Mouse (Mus musculus): ENCODE measurements around the gene Gm49358.

The Gm49358 gene

DNA sequence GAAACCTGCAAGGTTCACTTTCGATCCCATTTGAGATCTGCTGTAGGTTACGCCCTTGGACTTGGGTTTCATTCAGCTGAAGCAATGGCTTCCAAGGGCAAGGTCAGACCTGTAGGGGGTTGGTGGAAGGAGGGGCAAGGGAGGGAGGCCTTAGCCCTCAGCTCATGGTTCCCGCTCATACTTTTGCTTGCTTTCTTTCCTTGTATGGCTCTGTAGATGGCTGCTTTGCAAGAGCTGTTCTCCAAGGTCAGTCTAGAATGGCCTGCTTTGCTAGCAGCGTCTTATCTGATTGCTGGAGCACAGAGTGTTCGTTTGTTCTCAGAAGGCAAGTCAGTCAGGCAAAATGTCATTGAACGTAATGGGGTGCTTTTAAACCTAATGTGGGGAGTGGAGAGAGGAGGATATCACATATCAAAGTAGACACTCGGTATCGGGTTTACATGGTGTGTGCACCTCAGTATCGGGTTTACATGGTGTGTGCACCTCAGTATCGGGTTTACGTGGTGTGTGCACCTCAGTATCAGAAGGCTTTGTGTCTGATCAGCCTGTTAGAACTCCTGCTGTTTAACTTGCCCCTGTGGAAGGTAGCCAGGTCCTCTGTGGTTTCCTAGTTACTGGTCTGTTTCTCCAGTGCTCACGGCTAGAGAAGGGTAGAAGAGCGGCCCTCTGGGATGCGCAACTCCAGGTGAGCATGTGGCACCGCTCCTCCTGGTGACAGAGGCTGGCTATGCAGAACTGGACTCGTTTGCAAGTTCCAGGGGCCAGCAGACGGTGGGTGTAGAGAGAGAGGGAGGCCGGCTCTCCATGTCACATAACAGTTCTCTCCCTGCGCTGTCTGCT, 50.7 kb downstream of the Gm49358 start:
- peak; percentile 13 for DNase-seq

DNA sequence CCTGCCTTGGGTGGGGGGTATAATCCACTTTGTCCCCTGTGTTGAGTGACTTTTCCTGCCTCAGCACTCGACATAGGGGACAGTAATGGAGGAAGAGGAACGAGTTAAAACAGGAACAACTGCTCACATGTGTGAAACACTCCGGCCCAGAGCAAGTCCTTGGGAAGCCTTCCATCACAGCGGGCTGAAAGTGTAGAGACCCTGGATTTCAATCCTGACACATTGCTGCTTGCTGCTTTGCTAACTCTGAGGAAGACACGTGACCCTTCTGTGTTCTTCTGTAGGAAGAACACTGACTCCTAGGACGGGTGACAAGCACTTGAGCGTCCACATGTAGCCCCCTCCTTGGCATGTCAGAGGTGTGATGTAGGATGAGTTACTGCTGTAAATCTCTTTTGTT, 51.4 kb downstream of the Gm49358 start:
- DNase-seq = no peak

DNA sequence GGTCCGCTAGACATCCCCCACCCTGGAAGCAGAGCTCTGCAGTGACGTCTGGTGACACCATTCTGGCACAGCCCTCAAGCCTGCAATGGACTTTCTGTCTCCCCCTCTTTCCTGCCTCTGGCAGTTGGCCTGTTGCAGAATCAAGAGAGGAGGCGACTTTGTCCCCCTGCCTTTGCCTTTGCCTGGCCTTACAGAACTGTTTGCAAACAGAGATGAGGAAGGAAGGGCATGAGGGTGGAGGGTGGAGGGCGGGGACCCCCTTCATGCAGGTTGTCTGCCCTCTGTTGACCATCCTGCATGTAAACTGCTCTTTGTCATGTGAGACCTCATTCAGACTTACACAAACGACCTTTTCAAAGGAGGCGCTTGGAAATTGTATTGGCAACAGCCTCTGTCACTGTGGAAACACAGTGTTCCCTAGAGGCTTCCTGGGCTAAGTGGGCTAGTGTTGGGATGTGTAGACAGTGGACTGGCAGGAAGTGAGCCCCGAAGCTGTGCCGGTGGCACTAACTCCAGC, 55.9 kb downstream of the Gm49358 start:
- peak; percentile 35 for DNase-seq

DNA sequence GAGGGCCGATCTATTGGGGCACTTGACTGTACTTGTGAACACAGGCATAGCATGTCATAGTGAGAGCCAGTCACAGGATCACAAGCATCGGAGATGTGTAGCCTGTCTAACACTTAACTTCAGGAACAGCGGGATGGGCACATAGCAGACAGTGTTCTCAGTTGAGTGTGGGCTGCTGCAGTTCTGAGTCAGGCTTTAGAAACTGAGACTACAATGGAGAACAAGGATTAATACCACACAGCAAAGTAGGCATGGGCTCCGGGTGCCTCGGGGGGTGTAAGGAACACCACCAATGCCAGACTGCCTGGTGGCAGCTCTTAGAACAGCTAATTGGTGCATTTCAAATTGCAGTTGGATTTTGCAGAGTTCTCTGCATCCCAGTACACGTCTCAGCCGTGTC, 57.2 kb downstream of the Gm49358 start:
- DNase-seq = no peak

DNA sequence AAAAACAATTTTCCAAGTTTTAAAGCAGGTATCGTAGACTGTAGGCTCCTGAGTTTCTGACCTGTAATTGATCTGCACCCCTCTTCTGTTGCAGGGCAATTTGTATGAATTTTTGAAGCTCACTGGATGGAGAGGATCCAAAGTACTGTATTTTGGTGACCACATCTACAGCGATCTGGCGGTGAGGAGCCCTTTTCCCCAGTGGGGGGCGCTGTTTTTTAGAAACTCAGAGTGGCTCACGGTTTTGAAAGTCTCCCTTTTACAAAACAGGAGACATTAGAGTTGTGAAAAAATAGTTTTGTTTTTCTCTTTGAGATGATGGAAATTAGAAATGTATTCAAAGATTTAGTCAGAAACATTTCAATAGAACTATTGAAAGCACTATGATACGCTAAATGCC, 60.3 kb downstream of the Gm49358 start:
- DNase-seq = no peak

DNA sequence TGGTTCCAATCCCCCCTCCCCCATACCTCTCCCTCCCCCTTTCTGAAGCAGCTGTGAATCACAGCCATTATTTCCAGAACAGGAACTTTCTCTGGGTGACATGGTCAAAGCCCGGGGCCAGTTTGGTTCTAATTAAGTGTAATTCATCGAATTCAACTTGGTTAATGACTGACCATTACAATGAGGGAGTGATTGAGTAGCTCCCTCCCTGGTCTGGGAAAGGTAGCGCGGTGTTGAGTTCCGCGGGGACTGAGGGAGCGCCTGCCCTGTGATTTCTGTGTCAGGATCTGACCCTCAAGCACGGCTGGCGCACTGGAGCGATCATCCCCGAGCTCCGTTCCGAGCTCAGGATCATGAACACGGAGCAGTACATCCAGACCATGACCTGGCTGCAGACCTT, 61.1 kb downstream of the Gm49358 start:
- peak; percentile 33 for DNase-seq

DNA sequence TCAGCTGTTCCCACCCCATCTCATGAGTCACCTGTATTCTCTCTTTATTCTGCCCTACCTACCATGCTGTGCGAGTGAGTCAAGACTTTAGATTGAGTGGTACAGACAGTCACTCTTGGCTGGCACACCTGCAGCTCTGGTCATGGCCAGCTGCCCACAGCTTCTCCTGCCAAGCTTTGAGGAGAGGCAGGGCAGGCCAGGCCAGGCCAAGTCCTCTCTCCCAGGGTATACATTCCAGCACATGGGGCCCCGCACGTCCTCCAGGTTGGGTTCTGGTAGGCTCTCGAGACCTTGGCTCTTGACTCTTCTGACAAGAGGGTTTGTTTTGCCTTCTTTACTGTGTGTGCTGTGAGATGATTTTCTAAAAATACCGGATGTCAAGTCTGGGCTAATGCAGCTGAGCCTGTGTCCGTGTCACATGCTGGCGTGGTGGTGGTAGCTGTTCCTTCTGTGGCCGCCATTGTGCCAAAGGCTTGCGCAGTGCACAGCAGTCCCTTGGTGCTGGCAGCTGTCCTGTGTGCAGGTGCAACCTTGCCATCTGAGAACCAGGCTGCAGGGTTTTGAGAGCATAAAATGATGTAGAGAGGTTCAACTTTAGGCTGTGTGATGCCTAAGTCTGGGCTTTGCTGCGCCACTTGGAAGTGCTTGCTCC, 62.2 kb downstream of the Gm49358 start:
- peak; percentile 73 for DNase-seq

DNA sequence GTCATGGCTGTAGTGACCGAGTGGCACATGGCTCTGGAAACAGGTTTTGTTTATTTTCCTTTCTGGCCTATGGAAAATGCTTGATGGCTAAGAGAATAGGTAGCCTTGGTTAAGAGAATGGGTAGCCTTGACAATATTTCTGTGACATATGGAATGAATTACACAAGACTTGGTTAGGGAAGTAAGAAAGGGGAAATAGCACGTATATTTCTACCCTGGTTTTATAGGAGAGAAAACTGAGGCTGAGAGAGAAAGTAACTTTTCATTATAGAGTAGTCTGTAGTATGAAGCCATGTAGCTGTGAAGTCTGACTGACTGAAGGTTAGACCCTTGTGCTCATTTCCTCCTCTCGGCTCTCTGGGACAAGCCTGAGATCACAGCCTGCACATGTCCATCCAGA, 63.2 kb downstream of the Gm49358 start:
- no peak for DNase-seq

DNA sequence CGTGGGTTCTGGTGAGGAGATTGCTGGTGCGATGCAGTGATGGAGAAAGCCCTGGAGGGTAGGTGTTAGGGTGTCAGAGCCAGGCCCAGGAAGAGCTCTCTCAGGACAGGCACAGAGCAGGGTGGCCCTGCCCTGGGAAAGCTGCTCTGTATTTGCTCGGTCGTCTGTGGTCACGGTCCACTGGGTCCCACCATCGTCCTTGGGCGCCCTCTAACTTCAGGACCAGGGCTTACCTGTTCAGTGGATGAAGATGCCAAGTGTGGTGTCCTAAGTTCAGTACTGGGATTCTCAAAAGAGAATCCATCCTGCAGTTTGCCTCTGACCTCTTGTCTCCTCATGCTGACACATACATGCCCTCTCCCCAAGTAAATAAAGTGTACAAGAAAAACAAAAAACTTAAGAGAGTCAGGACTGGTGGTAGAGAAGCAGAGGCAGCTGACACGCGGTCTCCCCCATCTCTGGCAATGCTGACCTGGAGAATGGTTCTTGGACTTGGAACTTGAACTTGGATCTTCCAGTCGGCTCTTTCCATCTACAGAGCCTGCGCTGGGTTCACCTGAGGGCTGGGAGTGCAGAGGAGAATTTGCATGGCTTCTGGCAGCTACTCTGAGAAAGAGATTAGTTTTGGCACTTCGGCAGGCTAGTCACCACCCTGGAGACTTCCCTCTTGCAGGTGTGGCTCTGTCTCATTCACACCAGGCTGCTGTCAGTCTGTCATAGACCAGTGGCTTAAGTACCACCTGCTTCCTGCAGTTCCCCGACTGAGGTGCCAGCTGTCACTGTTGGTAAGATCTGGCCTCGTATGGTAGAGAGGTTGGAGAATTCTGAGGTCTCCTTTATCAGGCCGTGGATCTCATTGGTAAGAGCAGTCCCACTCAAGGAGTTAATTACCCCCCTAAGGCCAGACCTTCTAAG, 64.7 kb downstream of the Gm49358 start:
- DNase-seq = peak; percentile 33

DNA sequence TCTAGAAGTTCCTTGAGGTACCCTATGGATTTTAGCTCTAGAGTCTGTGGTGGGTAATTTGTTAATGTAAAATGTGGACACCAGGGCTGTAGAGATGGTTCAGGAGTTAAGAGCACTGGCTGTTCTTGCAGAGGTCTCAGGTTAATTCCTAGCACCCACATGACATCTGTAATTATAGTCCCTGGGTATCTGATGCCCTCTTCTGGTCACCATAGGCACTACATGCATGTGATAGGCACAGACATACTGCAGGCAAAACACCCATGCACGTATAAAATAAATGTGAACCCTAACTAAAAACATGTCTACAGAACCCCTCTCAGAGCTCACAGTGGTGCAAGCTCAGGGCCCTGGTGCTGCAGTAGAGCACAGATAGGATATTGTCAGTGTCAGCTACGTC, 65.7 kb downstream of the Gm49358 start:
- DNase-seq = no peak

DNA sequence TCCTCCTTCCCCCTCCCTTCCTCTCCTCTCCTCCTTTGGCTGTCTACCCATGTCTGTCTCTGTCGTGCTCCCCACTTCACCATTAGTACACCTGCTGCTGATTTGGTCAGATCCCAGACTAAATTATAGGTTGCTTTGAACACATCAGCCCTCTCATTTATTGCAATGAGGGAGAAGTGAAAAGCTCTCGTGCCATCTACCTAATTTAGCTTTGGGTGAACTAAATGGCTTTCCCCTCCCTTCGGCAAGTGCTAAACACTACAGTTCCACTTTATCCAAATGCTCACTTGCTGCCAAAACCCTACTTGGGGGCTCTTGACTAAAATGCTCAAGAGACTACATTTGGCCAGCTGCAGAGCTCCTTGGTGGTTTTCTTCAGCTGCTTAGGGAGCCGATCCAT, 73.0 kb downstream of the Gm49358 start:
- no peak for DNase-seq

DNA sequence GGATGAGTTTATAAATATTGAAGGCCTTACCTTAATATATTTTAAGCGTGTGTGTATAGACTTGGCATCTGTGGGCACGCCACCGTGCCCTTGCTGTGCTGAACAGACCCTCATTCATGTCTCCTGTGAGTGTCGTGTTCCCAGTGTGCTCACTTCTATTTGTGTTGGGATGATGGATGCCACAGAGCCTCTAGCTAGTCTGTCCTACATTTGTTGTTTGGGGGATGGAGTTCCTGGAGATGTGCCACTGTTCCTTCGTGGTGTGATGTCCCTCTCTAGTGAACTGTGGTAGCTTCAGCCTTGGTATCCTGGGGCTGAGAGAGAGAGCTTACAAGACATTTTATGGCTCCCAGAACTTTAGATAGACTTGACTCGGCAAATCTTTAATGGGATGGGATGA, 75.1 kb downstream of the Gm49358 start:
- DNase-seq = no peak

DNA sequence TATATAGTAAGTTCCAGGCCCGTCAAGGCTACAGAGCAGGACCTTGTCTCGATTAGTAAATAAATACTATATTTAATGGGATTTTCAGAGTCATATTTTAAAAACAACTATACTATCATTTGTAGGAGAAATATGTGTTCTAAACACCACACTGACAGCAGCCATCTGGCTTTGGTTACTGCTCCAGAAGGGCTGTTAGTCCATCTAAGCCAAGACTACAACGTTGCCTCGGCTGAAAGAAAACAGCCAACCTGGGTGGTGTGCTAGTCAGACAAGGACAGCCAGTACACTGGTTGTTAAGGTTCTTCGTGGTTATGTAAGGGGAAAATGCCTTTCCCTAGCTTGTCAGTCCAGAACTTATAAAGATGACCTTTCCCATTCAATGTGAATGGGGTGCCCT, 78.9 kb downstream of the Gm49358 start:
- no peak for DNase-seq

DNA sequence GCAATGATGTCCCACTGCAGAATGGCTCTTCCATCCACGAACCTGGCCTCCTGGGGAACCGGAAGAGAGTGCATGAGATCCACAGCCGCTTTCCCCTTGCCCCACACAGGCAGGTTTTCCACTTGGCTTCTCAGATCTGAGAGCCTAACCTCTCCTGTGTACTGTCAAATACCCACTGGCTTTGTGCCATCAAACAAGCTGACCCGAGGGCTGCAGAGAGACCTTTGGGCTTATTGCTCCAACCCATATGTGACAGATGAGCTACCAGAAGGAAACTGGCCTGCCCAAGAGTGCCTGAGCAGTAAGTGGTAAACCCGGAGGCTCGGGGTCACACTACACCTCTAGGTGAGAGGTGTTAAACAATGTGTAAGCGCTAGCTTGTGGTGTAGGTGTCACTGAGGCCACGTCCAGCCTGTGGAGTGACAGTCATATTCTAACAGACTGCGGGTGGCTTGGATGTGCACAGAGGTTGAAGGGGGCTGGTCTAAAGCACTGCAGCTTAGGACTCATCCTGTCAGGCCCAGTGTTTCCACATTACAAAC, 83.2 kb downstream of the Gm49358 start:
- DNase-seq = peak; percentile 26

DNA sequence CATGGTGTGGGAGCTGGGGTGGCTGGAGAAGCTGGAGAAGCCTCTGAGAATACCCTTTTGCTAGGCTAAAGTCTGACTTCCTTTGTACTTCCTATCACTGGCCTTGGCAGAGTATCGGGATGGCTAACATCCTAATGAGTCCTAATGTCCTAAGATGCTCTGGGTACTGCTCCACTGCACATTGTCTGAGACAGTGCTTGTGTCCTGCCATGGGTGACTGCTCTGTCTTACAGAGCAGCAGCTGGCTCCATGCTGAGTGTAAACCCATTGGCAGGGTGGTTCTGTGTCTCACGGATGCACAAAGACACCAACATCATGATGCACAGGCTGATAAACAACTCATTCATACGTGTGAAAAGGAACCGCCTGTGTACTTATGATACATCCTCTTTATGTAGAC, 85.3 kb downstream of the Gm49358 start:
- no peak for DNase-seq

DNA sequence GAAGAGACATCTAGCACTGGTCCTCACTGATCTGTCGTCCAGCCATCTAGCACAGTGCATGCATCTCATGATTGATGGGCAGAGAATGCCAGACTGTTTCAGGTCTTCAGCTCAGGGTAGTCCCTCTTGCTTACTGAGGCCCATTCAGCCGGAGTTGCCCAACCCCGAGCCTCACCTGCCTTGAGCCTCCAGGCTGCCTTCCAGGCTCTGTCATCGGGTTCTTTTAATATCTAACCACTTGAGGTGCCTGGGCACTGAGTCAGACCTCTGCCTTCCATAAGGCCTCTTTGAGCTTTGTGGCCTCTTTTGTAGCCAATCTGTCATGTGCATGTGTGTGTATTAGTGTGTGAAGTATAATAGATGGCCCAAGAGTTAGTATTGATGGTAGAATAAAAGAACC, 85.7 kb downstream of the Gm49358 start:
- DNase-seq = no peak

DNA sequence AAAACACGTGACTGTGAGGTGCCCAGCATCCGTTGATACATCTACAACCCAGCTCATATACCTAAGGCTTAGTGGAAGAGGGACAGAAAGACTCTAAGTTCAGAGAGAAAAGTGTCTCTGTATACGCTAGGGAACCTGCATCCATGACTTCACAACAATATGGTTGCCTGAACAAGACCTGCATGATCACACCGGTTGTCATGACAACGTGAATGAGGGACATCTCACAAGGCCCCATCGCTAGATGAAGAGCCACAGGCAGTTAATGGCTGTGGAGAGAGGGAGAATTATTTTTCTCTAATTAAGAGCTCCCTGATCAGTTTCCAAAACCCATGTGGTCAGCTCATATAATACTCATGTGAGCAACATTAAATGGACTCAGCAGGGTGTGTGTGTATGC, 88.4 kb downstream of the Gm49358 start:
- DNase-seq = no peak

DNA sequence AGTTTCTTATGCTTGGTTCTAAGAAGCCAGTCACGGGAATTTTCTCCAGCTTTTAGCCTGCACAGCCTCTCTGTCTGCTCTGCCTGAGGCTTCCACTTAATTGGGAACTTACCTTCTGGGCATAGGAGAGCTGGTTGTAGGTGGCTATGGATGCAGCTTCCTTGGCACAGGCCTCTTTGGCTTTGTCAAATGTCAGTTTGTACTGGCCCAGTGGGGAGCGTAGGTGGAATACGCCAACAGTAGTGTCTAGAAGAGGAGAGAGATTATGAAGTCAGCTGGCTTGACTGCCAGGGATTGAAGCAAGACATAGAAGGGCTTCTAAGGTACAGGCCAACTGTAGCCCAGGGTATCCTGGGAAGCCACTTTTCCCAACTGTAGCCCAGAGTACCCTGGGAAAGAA, 89.7 kb downstream of the Gm49358 start:
- no peak for DNase-seq

DNA sequence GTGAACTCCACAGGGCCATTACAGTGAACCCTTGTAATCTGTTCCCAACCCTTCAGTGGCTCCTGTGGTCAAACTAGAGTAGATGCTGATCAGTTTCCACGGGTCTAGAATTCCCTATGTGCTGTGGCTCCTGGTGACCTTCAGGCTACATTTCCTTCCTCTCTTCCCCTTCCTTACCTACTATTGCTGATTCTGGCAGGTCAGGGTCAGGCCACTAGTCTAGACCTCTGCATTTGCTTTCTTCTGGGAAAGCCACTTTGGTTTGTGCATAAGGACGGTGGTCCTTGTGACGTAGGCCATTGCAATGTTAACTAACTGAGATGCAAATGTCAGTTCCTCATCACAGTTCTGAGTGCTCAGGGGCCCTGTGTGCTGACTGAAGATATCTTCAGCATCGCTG, 96.6 kb downstream of the Gm49358 start:
- DNase-seq = no peak

DNA sequence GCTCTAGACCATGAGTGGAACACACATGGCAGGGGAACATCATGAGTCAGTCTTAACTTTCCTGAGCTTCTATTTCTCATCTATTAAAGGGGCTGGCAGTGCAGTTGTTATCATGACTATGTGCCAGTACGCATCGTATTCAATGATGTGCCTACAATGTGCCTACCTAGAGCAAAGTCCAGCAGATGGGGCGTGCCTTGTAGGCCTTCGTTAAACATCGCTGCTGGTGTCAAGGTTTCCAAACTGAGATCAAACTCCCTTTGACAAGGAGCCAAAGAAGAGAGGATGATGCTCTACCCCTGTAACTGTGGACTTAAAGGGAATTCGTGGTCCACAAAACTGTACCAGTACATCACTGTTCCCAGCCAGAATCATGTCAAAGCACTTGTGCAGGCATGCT, 98.7 kb downstream of the Gm49358 start:
- peak; percentile 21 for DNase-seq

DNA sequence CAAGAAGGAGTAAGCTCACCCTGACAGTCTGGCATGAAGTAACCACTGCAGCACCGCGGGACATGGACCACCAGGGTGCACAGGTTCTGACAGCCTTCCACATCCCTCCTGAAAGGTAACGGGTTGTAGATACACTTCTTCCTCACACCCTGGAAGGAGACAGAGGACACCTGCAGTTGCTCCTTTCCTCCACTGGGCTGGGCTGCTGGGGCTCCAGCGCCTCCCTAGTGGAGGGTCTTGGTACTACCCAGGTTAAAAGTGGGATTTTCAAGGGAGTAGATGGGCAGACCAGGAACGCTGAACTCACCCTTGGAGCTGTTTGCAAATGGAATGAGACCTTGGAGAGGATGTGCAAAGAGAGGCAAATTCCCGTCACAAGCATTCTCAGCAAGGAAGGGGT, 99.7 kb downstream of the Gm49358 start:
- DNase-seq = no peak

DNA sequence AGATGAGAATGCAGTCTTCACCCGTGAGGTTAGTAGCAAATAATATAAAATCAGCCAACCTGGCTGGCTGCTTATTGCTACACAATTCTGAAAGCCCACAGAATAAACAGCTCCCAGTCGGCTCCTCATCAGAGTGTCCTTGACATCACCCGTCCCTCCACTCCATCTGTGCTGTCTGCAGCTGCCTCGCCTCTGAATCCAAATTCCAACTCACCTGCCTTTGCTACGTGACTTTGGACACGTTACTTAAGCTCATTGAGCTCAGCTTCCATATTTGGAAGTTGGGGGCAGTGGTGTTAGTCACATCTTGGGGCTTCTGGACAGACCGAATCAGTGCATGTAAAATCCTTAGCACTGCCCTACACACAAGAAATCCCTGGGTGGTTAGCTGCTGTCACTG, 108.3 kb downstream of the Gm49358 start:
- DNase-seq = no peak

DNA sequence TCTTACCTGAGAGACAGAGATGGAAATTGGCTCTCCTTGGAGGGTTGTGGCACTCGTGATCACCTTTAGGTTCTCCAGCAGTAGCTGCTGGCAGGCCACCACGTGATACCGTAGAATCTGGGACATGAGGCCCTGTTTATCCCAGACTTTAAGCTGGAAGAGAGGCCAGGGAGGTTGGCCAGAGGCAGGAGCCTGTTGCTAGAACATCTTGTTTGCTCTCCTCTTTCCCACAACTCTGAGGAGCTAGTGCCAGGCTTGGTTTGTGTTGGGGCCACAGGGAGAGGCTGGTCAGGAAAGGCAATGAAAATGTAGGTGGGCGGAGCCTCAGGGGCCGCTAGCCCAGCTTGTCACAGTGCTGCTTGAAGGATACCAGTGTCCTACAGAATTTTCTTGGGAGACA, 108.8 kb downstream of the Gm49358 start:
- no peak for DNase-seq

Measured in kidney, postnatal 10 days (tissue).